Mouse (Mus musculus): ENCODE data around the gene Etv6. TPM values are rescaled to one million over a fixed set of nuclear protein-coding genes. Genes with fewer than 3 reads are reported as not detected.

Gene Etv6
- polyA plus RNA-seq, 1 experiment from 2014 or later: 13.8 TPM

DNA sequence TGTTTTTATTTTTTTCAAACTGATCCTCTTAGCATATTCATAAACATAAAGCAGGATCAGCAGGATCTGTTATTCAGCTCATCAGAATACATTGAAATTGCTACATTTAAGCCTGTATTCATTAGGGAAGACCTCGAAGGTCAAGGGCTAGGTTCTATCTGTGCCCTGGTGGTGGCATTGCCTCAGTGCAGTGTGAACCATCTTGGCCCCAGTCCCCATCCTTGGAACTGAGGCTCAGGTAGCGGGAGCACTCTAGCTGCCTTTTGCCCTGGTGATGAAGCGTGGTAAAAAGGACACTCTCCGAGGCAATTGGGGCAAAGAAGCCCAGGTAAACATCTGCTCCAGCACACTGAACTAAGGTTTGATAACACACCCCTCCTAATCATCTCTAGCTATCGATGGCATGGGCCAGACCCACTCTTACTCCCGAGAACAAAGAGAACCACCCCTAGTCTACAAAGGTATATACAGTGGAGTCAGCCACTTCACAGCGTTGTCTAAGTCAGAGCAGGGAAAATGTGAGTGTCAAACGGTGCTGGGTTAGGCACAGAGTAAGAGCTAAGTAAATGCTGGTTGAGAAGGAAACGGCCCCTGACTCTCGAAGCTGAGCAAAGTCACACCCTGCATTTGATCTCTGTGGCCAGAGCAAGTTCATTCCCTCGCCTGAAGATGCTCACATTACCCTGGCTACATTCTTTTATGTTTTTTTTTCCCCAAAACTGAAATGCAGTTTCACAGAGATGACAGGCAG lies 148.3 kb downstream of the Etv6 start:
- Histone ChIP-seq H3K4me1 (peaks cover 28% of the 10 kb centered on the region), H3K4me3 (replicated peaks) (no peak overlapping the region), H3K27ac (no peak overlapping the region), H3K9ac (no peak overlapping the region), H3K36me3 (no peaks in the 10 kb centered on the region), H3K27me3 (replicated peaks) (no peaks in the 10 kb centered on the region), H3K9me3 (no peaks in the 10 kb centered on the region), H3K4me2 (no peak overlapping the region)
- ATAC-seq (ENCODE audit: insufficient read depth, low FRiP score, low read depth): no peak
- WGBS: 64% methylated on average over 11 of the region's 11 CpGs

DNA sequence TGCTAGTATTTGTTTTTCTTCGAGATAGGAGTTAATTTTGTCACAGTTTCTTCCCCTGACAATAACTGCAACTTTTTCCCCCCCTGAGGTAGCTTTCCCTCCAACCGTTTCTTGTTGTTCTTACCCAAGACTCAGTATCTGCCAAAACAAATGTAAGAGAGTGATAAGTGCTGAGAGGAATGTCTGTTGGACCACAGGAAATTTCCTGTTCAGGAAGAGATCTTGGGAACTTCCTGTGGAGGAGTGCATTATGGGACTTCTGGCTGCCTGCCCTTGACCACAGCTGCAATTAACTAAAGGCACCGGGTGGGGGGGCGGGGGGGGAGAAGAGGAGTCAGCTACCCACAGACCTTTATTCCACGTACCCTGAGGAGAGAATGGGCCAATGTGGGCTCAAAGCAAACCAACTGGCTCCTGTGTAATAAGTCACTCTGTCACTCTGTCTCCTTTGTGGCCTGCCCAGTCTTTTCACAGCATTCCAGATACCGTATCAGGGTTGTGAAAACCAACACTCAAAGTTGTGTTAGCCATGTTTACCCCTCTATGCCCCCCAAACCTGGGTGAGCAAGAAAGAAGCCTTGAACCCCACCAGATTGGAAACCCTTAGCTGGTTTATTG lies 150.9 kb downstream of the Etv6 start:
- 50% methylated on average over 6 of the region's 6 CpGs for WGBS

DNA sequence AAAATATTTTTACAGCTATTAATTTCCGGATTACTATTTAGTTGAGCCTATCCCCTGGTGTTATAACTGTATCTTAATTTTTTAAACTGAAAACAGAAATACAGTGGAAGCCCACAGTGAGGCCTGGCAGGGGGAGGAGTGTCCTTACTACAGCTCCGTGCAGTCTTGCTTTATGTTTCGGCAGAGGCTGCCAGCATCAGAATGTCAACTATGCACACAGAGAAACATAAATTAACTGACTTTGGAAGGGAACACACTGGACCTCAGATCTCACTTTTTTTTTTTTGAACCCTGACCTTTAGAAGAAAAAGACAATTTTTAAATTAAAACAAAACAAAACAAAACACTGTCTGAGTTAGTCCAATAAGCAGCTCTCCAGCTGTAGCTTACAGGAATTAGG lies 153.2 kb downstream of the Etv6 start:
- Histone ChIP-seq H3K9me3 (no peaks in the 10 kb centered on the region), H3K4me1 (peaks cover 29% of the 10 kb centered on the region), H3K27ac (peak overlapping the region; percentile 73; the same call in 1 of the 2 replicates), H3K4me3 (replicated peaks) (no peak overlapping the region), H3K9ac (no peak overlapping the region), H3K27me3 (replicated peaks) (no peaks in the 10 kb centered on the region), H3K4me2 (no peak overlapping the region), H3K36me3 (no peaks in the 10 kb centered on the region)
- WGBS: 32% methylated on average over 3 of the region's 3 CpGs
- no peak for ATAC-seq (ENCODE audit: insufficient read depth, low FRiP score, low read depth)

More for the DNA sequence above, 150.9 kb downstream of the Etv6 start:
- H3K9ac ChIP-seq: no peak overlapping the region
- no peak for ATAC-seq (ENCODE audit: insufficient read depth, low FRiP score, low read depth)
- H3K4me2 ChIP-seq: no peak overlapping the region
- peaks cover 39% of the 10 kb centered on the region for H3K4me1 ChIP-seq
- no peak overlapping the region for H3K4me3 ChIP-seq (replicated peaks)
- H3K27ac ChIP-seq: peak overlapping the region; percentile 21; the same call in 1 of the 2 replicates
- H3K36me3 ChIP-seq: no peaks in the 10 kb centered on the region
- no peaks in the 10 kb centered on the region for H3K27me3 ChIP-seq (replicated peaks)
- no peaks in the 10 kb centered on the region for H3K9me3 ChIP-seq

DNA sequence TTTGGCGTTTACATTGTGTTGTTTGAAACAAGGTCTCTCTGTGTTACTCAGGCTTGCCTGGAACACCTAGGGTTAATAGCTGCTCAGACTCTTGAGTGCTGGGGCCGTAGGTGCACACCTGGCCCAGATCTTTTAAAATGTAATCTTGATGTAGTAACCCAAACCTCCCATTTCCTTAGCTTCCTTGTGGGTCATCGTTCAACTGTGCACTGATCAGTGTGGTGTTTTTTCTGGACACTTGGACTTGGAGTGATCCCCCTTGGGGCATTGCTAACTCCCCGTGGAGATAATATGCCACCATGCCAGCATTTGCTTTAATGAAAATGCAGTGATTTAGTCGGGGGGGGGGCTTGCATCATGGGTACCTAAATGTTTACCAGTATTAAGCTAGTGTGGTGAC lies 153.7 kb downstream of the Etv6 start:
- ATAC-seq (ENCODE audit: insufficient read depth, low FRiP score, low read depth): no peak; the same call in 1 of the 2 replicates
- no peak overlapping the region for H3K4me3 ChIP-seq (replicated peaks)
- H3K4me2 ChIP-seq: no peak overlapping the region
- WGBS: 19% methylated on average over 5 of the region's 5 CpGs
- H3K27me3 ChIP-seq (replicated peaks): no peaks in the 10 kb centered on the region
- no peaks in the 10 kb centered on the region for H3K9me3 ChIP-seq
- peak overlapping the region; percentile 73 for H3K27ac ChIP-seq
- H3K4me1 ChIP-seq: peaks cover 26% of the 10 kb centered on the region
- H3K36me3 ChIP-seq: no peaks in the 10 kb centered on the region
- H3K9ac ChIP-seq: no peak overlapping the region

DNA sequence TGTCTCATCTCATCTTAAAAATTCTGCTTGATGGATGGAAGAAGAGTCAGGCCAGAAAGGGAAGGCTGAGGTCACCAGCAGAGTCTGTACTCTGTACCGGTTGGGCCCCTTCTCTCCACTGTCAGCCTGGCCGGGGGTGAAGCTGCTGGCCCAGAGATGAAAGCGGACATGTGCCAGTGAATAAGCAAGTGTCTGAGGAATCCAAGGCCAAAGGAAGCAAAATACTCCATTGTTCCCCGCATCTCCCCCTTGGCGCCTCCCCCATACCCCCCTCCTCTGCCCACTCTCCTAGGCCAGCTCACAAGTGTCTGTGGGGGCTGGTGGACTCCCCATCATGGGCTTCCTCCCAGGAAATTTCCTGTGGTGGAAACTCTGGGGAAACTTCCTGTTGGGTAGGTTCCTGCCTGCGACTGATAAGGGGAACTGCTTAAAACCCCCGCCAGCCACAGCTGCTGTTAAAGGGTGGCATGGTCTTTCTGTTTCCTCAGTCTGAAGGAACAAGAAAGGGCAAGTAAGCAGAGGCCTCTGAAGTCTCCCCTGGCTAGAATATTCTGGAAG lies 154.2 kb downstream of the Etv6 start:
- no peak; the same call in 1 of the 2 replicates for ATAC-seq (ENCODE audit: insufficient read depth, low FRiP score, low read depth)
- 45% methylated on average over 7 of the region's 7 CpGs for WGBS
- no peak overlapping the region for H3K4me2 ChIP-seq
- H3K4me1 ChIP-seq: peaks cover 25% of the 10 kb centered on the region
- no peaks in the 10 kb centered on the region for H3K27me3 ChIP-seq (replicated peaks)
- no peak overlapping the region for H3K9ac ChIP-seq
- H3K27ac ChIP-seq: peak overlapping the region; percentile 73
- H3K36me3 ChIP-seq: no peaks in the 10 kb centered on the region
- no peak overlapping the region for H3K4me3 ChIP-seq (replicated peaks)
- no peaks in the 10 kb centered on the region for H3K9me3 ChIP-seq

DNA sequence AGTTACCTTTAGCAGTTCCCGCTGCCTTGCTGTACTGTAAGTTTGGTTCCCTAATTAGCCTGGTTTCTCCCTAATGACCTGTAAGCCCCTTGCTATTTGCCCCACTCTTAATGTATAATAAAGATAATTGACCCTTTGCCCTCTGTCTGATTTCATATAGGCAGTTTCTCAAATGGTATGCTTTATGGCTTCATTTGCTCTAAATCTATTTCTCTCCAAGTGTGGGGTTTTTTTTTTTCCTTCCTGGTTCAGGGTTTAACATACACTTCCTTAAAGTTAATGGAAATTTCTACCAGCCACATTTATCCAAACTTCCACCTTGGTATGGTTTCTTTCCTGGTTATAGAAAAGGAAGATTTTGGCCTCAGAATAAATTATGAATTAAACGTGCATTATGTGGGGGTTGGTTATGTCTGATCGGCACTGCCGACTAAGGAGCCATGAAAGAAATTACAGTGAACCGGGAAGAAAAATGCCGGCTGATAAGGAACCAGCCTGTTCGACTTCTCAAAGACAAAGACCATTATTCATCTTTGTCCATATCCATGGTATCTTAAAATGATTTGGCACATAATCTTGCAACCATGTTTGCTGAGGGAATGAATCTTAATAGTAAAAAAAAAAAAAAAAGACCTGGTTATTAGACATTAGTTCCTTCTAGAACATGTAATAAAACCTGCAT lies 155.2 kb downstream of the Etv6 start:
- 58% methylated on average over 7 of the region's 7 CpGs for WGBS

DNA sequence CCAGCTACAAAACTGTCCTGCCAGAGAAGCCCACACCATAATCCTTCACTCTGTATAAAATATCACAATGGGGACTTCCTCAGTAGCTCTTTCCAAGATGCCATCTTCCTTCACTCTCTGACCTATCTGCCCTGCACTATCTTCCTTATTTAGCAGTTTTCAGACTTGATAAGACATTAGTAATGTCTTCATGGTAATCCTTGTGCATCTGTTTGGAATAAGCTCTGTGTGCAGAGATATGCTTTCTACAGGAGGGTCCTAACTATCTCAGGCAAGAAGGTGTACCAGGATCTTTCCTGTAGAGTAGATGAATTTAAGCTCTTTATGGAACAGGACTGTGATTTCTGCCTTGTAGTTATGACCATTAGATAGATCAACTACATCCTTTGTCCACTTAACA lies 157.2 kb downstream of the Etv6 start:
- ATAC-seq (ENCODE audit: insufficient read depth, low FRiP score, low read depth): no peak
- Histone ChIP-seq H3K27ac (no peak overlapping the region), H3K36me3 (no peaks in the 10 kb centered on the region), H3K4me1 (peaks cover 16% of the 10 kb centered on the region), H3K27me3 (replicated peaks) (no peaks in the 10 kb centered on the region), H3K9ac (no peak overlapping the region), H3K4me2 (no peak overlapping the region), H3K9me3 (no peaks in the 10 kb centered on the region), H3K4me3 (replicated peaks) (no peak overlapping the region)

More for the DNA sequence above, 155.2 kb downstream of the Etv6 start:
- Histone ChIP-seq H3K4me1 (peaks cover 25% of the 10 kb centered on the region), H3K4me2 (no peak overlapping the region), H3K27ac (peak overlapping the region; percentile 73; the same call in 1 of the 2 replicates), H3K9ac (no peak overlapping the region), H3K27me3 (replicated peaks) (no peaks in the 10 kb centered on the region), H3K9me3 (no peaks in the 10 kb centered on the region), H3K36me3 (no peaks in the 10 kb centered on the region), H3K4me3 (replicated peaks) (no peak overlapping the region)
- no peak for ATAC-seq (ENCODE audit: insufficient read depth, low FRiP score, low read depth)

DNA sequence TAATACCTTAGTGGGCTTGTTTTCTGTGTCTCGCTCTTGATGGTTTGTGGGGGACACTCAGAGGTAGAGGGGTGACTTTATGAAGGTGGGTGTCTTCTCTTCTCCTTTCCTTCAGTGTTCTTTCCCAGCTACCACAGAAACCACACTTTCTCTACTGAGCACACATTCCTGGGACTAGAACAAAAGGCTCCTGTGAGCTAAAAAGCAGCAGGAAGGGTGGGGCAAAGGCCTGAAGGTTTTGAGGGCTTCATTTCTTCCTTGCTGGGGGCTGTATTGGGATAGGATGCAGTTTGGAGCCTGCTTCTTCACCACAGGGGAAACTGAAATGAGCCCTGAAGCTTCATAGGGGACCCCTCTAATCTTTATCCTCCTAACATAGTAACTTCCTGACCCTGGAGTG lies 164.4 kb downstream of the Etv6 start:
- Histone ChIP-seq H3K27ac (peak overlapping the region; percentile 46; the same call in 1 of the 2 replicates), H3K4me2 (no peak overlapping the region), H3K9ac (no peak overlapping the region), H3K36me3 (no peaks in the 10 kb centered on the region), H3K9me3 (no peaks in the 10 kb centered on the region), H3K4me3 (replicated peaks) (no peak overlapping the region), H3K27me3 (replicated peaks) (no peaks in the 10 kb centered on the region), H3K4me1 (peaks cover 14% of the 10 kb centered on the region; the same call in 1 of the 2 replicates)
- WGBS: 85% methylated on average over 1 of the region's 1 CpGs
- no peak for ATAC-seq (ENCODE audit: insufficient read depth, low FRiP score, low read depth)

DNA sequence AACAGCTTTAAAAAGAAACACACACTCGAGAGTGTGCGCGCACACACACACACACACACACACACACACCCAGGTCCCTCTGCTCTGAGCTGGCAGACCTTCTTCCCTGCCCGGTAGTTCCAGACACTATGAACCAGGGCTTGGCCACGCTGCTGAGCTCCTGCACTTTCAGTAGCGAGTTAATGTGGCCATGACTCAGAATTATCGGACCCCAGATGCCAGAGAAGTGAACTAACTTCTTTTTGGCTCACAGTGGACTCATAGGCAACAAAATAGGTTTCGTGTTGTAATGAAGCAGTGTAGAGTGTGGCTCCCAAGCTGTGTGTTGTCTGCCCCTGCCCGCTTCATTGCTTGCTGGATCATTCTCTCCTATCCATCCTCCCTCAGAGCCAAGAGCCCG lies 165.1 kb downstream of the Etv6 start:
- Histone ChIP-seq H3K4me3 (replicated peaks) (no peak overlapping the region), H3K9ac (no peak overlapping the region), H3K4me1 (peaks cover 14% of the 10 kb centered on the region; the same call in 1 of the 2 replicates), H3K27ac (peak overlapping the region; percentile 46; the same call in 1 of the 2 replicates), H3K27me3 (replicated peaks) (no peaks in the 10 kb centered on the region), H3K4me2 (no peak overlapping the region), H3K9me3 (no peaks in the 10 kb centered on the region), H3K36me3 (no peaks in the 10 kb centered on the region)
- WGBS: 81% methylated on average over 10 of the region's 10 CpGs
- ATAC-seq (ENCODE audit: insufficient read depth, low FRiP score, low read depth): no peak

DNA sequence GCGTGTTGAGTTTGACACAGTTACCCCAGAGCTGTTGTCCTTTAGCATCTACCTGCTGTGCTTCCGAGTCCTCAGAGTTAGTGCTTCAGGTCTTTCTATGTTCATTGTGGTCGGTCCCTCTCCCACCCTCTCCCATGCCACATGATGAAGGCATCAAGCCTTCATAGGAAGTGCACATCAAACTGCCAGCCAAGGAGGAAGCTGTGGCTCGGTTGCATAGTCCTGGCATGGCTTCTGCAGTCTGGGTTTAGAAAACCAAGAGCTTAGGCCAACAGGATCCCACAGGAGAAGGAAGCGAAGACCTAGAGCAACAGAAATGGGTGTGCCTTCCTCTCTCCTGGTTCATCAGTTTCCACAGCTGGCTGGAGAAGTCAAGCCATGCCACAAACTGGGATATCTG lies 166.7 kb downstream of the Etv6 start:
- H3K36me3 ChIP-seq: no peaks in the 10 kb centered on the region
- peaks cover 14% of the 10 kb centered on the region; the same call in 1 of the 2 replicates for H3K4me1 ChIP-seq
- H3K27me3 ChIP-seq (replicated peaks): no peaks in the 10 kb centered on the region
- H3K9ac ChIP-seq: no peak overlapping the region
- no peak for ATAC-seq (ENCODE audit: insufficient read depth, low FRiP score, low read depth)
- H3K27ac ChIP-seq: no peak overlapping the region
- 92% methylated on average over 5 of the region's 5 CpGs for WGBS
- H3K9me3 ChIP-seq: no peaks in the 10 kb centered on the region
- no peak overlapping the region for H3K4me2 ChIP-seq
- no peak overlapping the region for H3K4me3 ChIP-seq (replicated peaks)

DNA sequence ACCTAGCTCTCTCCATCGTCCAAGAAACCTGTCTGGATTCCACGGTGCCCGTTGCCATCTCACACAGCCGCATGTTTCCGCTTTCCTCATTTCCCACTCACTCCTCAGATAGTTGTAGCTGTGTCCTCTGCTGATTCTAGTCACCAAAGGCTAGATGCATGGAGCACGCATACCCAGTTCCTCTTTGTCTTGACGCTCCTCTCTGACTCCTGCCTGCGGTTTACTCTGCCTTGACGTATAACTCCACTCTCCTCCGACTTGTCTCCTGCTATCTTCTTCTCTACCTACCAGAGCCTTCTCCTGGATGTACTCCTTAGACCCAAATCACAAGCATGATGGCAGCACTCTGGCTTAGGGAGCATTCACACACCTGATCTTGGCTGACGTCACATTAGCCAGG lies 169.7 kb downstream of the Etv6 start:
- H3K9ac ChIP-seq: no peak overlapping the region
- H3K4me3 ChIP-seq (replicated peaks): no peak overlapping the region
- ATAC-seq (ENCODE audit: insufficient read depth, low FRiP score, low read depth): no peak
- no peaks in the 10 kb centered on the region for H3K36me3 ChIP-seq
- WGBS: 87% methylated on average over 10 of the region's 11 CpGs
- H3K4me2 ChIP-seq: no peak overlapping the region
- H3K9me3 ChIP-seq: no peaks in the 10 kb centered on the region
- H3K27ac ChIP-seq: no peak overlapping the region
- H3K4me1 ChIP-seq: peaks cover 17% of the 10 kb centered on the region; the same call in 1 of the 2 replicates
- no peaks in the 10 kb centered on the region for H3K27me3 ChIP-seq (replicated peaks)

DNA sequence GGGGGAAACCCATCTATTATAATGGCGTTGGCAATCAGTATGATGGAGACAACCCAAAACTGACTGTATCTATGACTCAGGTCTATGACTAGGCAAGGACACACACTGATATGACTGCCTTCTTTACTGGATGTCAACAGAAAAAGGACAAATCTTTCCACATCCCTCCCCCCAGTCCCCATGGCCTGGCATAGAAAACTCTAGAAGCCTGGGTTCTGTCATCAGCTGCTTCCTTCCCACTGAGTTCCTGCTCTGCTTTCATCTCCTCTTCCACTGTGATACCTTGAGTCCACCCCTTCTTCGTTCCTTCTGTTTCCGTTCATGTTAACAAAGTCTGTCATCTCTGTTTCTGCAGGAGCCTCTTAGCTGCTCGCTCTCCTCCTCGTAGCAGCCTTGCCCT lies 170.2 kb downstream of the Etv6 start:
- Histone ChIP-seq H3K4me3 (replicated peaks) (no peak overlapping the region), H3K9ac (no peak overlapping the region), H3K27ac (no peak overlapping the region), H3K4me1 (peaks cover 13% of the 10 kb centered on the region; the same call in 1 of the 2 replicates), H3K4me2 (no peak overlapping the region), H3K27me3 (replicated peaks) (no peaks in the 10 kb centered on the region), H3K9me3 (no peaks in the 10 kb centered on the region), H3K36me3 (no peaks in the 10 kb centered on the region)
- ATAC-seq (ENCODE audit: insufficient read depth, low FRiP score, low read depth): no peak
- 63% methylated on average over 5 of the region's 5 CpGs for WGBS
